Mouse (Mus musculus): ENCODE data around the gene Fkbpl. TPM values are rescaled to one million over a fixed set of nuclear protein-coding genes. Genes with fewer than 3 reads are reported as not detected.

Gene Fkbpl
- total and polyA plus RNA-seq, 3 experiments = 1.6 to 11.9 (median 6.5) TPM

DNA sequence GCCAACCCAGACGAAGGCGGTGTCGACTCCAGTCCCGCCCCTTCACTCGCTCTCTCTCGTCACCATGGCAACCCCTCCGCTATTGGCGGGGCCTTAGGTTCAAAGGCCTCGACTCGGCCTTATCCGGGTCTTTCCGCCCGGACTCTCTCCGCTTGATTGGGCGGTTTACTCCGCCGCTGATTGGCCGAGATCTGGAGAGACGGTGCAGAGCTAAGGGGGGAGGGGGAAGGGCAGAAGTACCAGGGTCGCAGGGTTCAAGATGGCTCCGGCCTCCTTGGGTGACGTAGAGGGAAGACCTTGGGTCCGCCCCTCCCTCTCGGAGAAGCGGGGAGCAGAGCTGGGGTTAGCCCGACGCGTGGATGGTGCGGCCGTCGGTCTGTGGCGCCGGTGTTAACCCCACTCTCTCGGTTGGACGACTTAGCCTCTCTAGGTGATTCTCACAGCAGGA, 40.5 kb upstream of the Fkbpl start, which contains the start of gene Agpat1:
Agpat1 (plus strand) TSS at position 202 of the 448 bp plus-strand sequence.
- Histone ChIP-seq H3K9me3 (replicated peaks) (no peaks in the 10 kb centered on the region), H3K4me1 (ENCODE audit: insufficient read depth, low read depth, low read length) (peaks cover 77% of the 10 kb centered on the region), H3K36me3 (replicated peaks) (peaks cover 55% of the 10 kb centered on the region), H3K4me3 (ENCODE audit: low read depth, low read length) (peak within 1 kb of the TSS; percentile 94), H3K27me3 (ENCODE audit: insufficient read depth, low read length) (no peaks in the 10 kb centered on the region)
- no peak for TF ChIP-seq POLR2AphosphoS5 (IDR thresholded peaks at IDR 0.05; ENCODE audit: insufficient replicate concordance, low read depth, low read length)
- no peak for TF ChIP-seq GATA1 (IDR thresholded peaks at IDR 0.05; ENCODE audit: borderline replicate concordance, low read length)
- no peak for TF ChIP-seq GATA2 (IDR thresholded peaks at IDR 0.05; ENCODE audit: borderline replicate concordance, low read depth, low read length)
- TF ChIP-seq TAL1 (conservative IDR thresholded peaks at IDR 0.05; ENCODE audit: low read depth, low read length) = no peak
- no peak for TF ChIP-seq CTCF (IDR thresholded peaks at IDR 0.05; ENCODE audit: low read depth, low read length)
- DNase-seq (ENCODE audit: low spot score) = peak; percentile 94
- peak; percentile 73 for ATAC-seq (ENCODE audit: extremely low read depth, insufficient number of reproducible peaks, low FRiP score, poor library complexity, severe bottlenecking)

DNA sequence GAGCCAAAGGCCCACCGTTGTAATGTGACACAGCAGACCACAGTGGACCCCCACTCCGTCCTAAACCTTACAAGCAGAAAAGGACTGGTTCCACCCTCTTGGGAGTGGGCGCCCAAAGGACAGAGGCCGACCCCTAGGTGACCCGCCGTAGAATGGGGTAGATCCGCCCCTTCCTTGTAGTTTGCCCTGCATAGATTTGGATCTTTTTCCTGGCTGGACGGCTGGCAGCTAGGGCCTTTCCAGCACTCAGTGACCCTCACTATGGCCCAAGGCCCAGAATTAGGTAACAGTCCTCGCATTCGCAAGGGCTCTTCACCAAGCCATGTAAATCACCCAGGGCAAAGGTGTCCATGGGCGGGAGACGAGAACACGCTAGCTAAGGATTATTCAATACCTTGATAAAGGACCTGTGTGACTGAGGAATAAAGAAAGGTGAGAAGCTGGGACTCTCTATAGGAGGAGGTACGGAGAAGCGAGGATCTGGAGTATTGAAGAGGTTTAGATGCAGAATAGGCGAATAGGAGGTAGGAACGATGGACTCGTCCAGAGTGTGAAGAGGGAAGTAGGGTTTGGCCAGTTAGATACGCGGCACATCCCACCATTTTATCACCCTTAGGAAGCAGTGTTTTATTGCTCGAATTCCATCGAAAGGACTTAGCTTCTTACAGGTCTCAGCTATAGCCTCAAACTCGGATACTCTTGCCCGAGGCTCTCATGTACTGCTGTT, 39.9 kb upstream of the Fkbpl start:
- Histone ChIP-seq H3K36me3 (replicated peaks) (peaks cover 56% of the 10 kb centered on the region), H3K4me1 (ENCODE audit: insufficient read depth, low read depth, low read length) (peaks cover 78% of the 10 kb centered on the region), H3K9me3 (replicated peaks) (no peaks in the 10 kb centered on the region), H3K4me3 (ENCODE audit: low read depth, low read length) (peak overlapping the region; percentile 94), H3K27me3 (ENCODE audit: insufficient read depth, low read length) (no peaks in the 10 kb centered on the region)
- DNase-seq (ENCODE audit: low spot score) (no peak), ATAC-seq (ENCODE audit: extremely low read depth, insufficient number of reproducible peaks, low FRiP score, poor library complexity, severe bottlenecking) (no peak)
- peak; percentile 34; the same call in 1 of the 2 replicates for TF ChIP-seq POLR2AphosphoS5 (IDR thresholded peaks at IDR 0.05; ENCODE audit: insufficient replicate concordance, low read depth, low read length)
- no peak for TF ChIP-seq TAL1 (conservative IDR thresholded peaks at IDR 0.05; ENCODE audit: low read depth, low read length)

DNA sequence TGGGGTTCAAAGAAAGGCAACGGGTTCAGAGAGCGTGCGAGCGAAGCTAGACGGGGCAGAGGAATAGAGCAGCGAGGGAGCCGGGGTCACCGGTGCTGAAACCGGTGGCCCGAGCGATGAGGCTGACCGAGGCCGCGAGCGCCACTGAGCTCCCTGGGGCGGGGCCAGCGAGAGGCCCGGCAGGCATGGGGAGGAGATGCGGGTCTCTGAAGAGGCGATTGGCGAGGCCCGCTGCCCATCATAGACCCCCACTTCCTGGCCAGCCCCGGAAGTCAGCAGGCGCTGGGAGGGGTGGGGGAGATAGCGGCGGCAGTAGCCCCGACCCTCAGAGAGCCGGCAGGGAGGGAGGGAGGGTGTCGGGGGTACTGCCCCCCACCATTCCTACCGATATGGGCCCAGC, 39.0 kb upstream of the Fkbpl start:
- H3K4me1 ChIP-seq (ENCODE audit: insufficient read depth, low read depth, low read length) = peaks cover 78% of the 10 kb centered on the region
- no peaks in the 10 kb centered on the region for H3K9me3 ChIP-seq (replicated peaks)
- H3K27me3 ChIP-seq (ENCODE audit: insufficient read depth, low read length) = no peaks in the 10 kb centered on the region
- peaks cover 56% of the 10 kb centered on the region for H3K36me3 ChIP-seq (replicated peaks)
- no peak for TF ChIP-seq GATA1 (IDR thresholded peaks at IDR 0.05; ENCODE audit: borderline replicate concordance, low read length)
- no peak for TF ChIP-seq GATA2 (IDR thresholded peaks at IDR 0.05; ENCODE audit: borderline replicate concordance, low read depth, low read length)
- TF ChIP-seq CTCF (IDR thresholded peaks at IDR 0.05; ENCODE audit: low read depth, low read length) = no peak
- no peak for TF ChIP-seq TAL1 (conservative IDR thresholded peaks at IDR 0.05; ENCODE audit: low read depth, low read length)
- no peak for TF ChIP-seq POLR2AphosphoS5 (IDR thresholded peaks at IDR 0.05; ENCODE audit: insufficient replicate concordance, low read depth, low read length)
- DNase-seq (ENCODE audit: low spot score) (peak; percentile 98), ATAC-seq (ENCODE audit: extremely low read depth, insufficient number of reproducible peaks, low FRiP score, poor library complexity, severe bottlenecking) (peak; percentile 25; the same call in 1 of the 2 replicates)
- peak overlapping the region; percentile 94 for H3K4me3 ChIP-seq (ENCODE audit: low read depth, low read length)

DNA sequence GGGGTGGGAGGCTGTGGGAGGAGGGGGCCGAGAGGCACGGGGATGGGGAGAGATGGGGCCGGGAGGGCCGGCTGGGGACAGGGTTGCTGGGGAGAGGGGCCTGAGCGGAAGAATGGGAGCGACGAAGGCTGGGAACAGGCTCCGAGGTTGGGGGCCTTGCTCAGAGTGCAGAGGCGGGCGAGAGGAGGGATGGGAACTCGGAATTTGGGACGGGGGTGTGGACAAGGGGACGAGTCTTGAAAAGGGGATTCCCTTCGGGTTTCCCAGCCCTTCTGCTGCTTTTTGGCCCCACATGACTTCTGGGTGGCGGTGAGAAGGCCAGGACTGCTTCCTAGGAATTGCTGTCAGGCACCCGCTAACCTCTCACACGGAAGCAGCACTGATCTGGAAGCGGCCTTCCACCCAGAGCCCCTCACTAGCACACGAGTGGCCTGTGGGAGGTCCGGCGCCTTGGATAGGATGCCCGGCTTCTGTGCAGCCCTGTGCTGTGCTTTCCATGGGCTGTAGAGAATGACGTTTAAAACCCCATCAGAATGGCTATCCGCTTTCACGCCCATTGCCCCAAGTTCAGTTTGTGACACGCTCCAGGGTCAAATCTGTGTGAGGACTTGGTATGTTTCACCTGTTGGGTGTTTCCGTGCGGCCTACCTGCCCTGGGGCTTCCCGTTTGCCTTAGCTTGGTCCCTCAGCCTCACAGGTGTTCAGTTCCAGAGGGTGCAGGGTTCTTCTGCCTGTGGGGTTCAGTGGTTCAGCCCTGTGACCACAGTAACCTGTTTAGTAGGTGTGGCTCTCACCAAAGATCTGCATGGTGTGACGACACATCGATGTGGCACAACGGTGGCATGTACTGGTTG, 38.2 kb upstream of the Fkbpl start:
- TF ChIP-seq POLR2AphosphoS5 (IDR thresholded peaks at IDR 0.05; ENCODE audit: insufficient replicate concordance, low read depth, low read length) (no peak), GATA2 (IDR thresholded peaks at IDR 0.05; ENCODE audit: borderline replicate concordance, low read depth, low read length) (no peak), TAL1 (conservative IDR thresholded peaks at IDR 0.05; ENCODE audit: low read depth, low read length) (no peak), GATA1 (IDR thresholded peaks at IDR 0.05; ENCODE audit: borderline replicate concordance, low read length) (no peak), CTCF (IDR thresholded peaks at IDR 0.05; ENCODE audit: low read depth, low read length) (no peak)

DNA sequence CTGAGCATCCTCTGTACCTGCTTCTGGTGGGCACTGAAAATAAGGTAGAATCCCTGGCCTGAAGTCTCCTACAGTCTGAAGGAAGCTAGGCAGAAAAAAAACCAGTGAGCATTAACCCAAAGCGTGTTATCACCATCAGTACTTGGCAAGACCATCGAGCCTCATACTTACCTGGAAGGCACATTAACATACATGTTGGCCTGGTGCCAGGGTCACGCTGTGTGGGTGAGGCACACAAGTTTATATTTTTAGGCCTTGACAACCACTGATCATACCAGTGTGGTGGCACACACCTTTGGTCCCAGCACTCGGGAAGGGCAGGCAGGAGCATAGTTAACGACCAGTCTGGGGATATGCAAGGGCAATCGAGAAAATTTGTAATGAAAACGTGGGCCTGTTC, 36.6 kb upstream of the Fkbpl start:
- ATAC-seq (ENCODE audit: extremely low read depth, insufficient number of reproducible peaks, low FRiP score, poor library complexity, severe bottlenecking) = no peak
- no peak for DNase-seq (ENCODE audit: low spot score)
- H3K4me3 ChIP-seq (ENCODE audit: low read depth, low read length) = no peak overlapping the region; the same call in 1 of the 2 replicates
- no peaks in the 10 kb centered on the region for H3K27me3 ChIP-seq (ENCODE audit: insufficient read depth, low read length)
- no peaks in the 10 kb centered on the region for H3K9me3 ChIP-seq (replicated peaks)
- peaks cover 63% of the 10 kb centered on the region for H3K36me3 ChIP-seq (replicated peaks)
- TF ChIP-seq CTCF (IDR thresholded peaks at IDR 0.05; ENCODE audit: low read depth, low read length) (no peak), TAL1 (conservative IDR thresholded peaks at IDR 0.05; ENCODE audit: low read depth, low read length) (no peak), POLR2AphosphoS5 (IDR thresholded peaks at IDR 0.05; ENCODE audit: insufficient replicate concordance, low read depth, low read length) (no peak), GATA2 (IDR thresholded peaks at IDR 0.05; ENCODE audit: borderline replicate concordance, low read depth, low read length) (no peak), GATA1 (IDR thresholded peaks at IDR 0.05; ENCODE audit: borderline replicate concordance, low read length) (no peak)
- peaks cover 82% of the 10 kb centered on the region for H3K4me1 ChIP-seq (ENCODE audit: insufficient read depth, low read depth, low read length)

More for the DNA sequence above, 38.2 kb upstream of the Fkbpl start:
- Histone ChIP-seq H3K9me3 (replicated peaks) (no peaks in the 10 kb centered on the region), H3K4me1 (ENCODE audit: insufficient read depth, low read depth, low read length) (peaks cover 81% of the 10 kb centered on the region), H3K36me3 (replicated peaks) (peaks cover 56% of the 10 kb centered on the region), H3K4me3 (ENCODE audit: low read depth, low read length) (peak overlapping the region; percentile 94), H3K27me3 (ENCODE audit: insufficient read depth, low read length) (no peaks in the 10 kb centered on the region)
- ATAC-seq (ENCODE audit: extremely low read depth, insufficient number of reproducible peaks, low FRiP score, poor library complexity, severe bottlenecking) = no peak
- no peak for DNase-seq (ENCODE audit: low spot score)

DNA sequence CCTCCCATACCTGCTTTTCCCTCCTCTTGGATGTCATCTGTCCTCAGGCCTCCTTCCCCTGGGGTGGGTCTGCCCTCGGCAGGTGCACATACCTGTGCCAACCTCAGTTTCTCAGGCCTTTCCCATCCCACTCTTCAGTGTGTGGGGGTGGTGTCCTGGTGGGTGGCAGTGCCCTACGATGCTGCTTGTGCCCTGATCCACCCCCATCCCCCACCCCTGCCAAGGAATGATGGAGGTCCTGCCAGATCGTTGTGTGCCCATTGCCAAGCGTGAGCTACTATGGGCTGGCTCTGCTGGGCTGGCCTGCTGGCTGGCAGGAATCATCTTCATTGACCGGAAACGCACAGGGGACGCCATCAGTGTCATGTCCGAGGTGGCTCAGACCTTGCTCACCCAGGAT, 33.5 kb upstream of the Fkbpl start:
- peaks cover 91% of the 10 kb centered on the region for H3K36me3 ChIP-seq (replicated peaks)

More for the DNA sequence above, 33.5 kb upstream of the Fkbpl start:
- TF ChIP-seq GATA2 (IDR thresholded peaks at IDR 0.05; ENCODE audit: borderline replicate concordance, low read depth, low read length) = no peak
- no peak for TF ChIP-seq GATA1 (IDR thresholded peaks at IDR 0.05; ENCODE audit: borderline replicate concordance, low read length)
- TF ChIP-seq TAL1 (conservative IDR thresholded peaks at IDR 0.05; ENCODE audit: low read depth, low read length) = no peak
- no peak for TF ChIP-seq POLR2AphosphoS5 (IDR thresholded peaks at IDR 0.05; ENCODE audit: insufficient replicate concordance, low read depth, low read length)
- no peak for TF ChIP-seq CTCF (IDR thresholded peaks at IDR 0.05; ENCODE audit: low read depth, low read length)
- ATAC-seq (ENCODE audit: extremely low read depth, insufficient number of reproducible peaks, low FRiP score, poor library complexity, severe bottlenecking) (no peak), DNase-seq (ENCODE audit: low spot score) (no peak)
- H3K4me1 ChIP-seq (ENCODE audit: insufficient read depth, low read depth, low read length) = peaks cover 99% of the 10 kb centered on the region
- peak overlapping the region; percentile 6; the same call in 1 of the 2 replicates for H3K4me3 ChIP-seq (ENCODE audit: low read depth, low read length)
- no peaks in the 10 kb centered on the region for H3K9me3 ChIP-seq (replicated peaks)
- H3K27me3 ChIP-seq (ENCODE audit: insufficient read depth, low read length) = no peaks in the 10 kb centered on the region
